Mouse (Mus musculus) midbrain, postnatal 0 days (tissue): ENCODE results near the gene Erich6b. TPM values are rescaled to one million over a fixed set of nuclear protein-coding genes. Genes with fewer than 3 reads are reported as not detected.

Experiments used
- ATAC-seq: fragments of 200-750 bp; cut with Nextera tagmentation; 2 replicates; pipeline ENCODE4 v1.8.0; 2017; ENCODE audit warnings: moderate number of reproducible peaks, mild to moderate bottlenecking, moderate TSS enrichment, moderate library complexity; ENCODE audit not compliant: low FRiP score
- DNase-seq: peaks from one replicate; pipeline ENCODE4 v3.0.0-alpha.2; 2015; ENCODE audit warnings: low spot score
- H3K27ac ChIP-seq: fragments of 300-500 bp; sonication (generic); 2 replicates; pipeline ENCODE4 v1.5.1; 2014; ENCODE audit warnings: low read depth, mild to moderate bottlenecking, low read length, mixed read lengths
- H3K27me3 ChIP-seq: fragments of 300-500 bp; sonication (generic); 2 replicates; pipeline ENCODE4 v1.6.1; 2014; ENCODE audit warnings: low read length, control low read depth, mixed read lengths; ENCODE audit not compliant: insufficient read depth
- H3K36me3 ChIP-seq: fragments of 300-500 bp; sonication (generic); 2 replicates; pipeline ENCODE4 v1.6.1; 2014; ENCODE audit warnings: low read length, control low read depth, mixed read lengths; ENCODE audit not compliant: insufficient read depth
- H3K4me1 ChIP-seq: fragments of 300-500 bp; sonication (generic); 2 replicates; pipeline ENCODE4 v1.6.1; 2014; ENCODE audit warnings: mild to moderate bottlenecking, control low read depth, antibody characterized with exemption, low read length, mixed read lengths; ENCODE audit not compliant: insufficient read depth
- H3K4me2 ChIP-seq: fragments of 300-500 bp; sonication (generic); 2 replicates; pipeline ENCODE4 v1.6.1; 2014; ENCODE audit warnings: low read depth, mild to moderate bottlenecking, low read length, mixed read lengths; ENCODE audit not compliant: poor library complexity, severe bottlenecking
- H3K4me3 ChIP-seq: fragments of 300-500 bp; sonication (generic); 2 replicates; pipeline ENCODE4 v1.5.1; 2014; ENCODE audit warnings: low read depth, mild to moderate bottlenecking, low read length, moderate library complexity
- H3K9ac ChIP-seq: fragments of 300-500 bp; sonication (generic); replicated peaks from 2 replicates; pipeline ENCODE4 v1.6.1; 2014; ENCODE audit warnings: mild to moderate bottlenecking, low read length, moderate library complexity, mixed read lengths; ENCODE audit not compliant: poor library complexity, severe bottlenecking
- H3K9me3 ChIP-seq: fragments of 300-500 bp; sonication (generic); 2 replicates; pipeline ENCODE4 v1.6.1; 2016; ENCODE audit warnings: low read length, control low read depth
- CTCF ChIP-seq: IDR thresholded peaks from 2 replicates; pipeline ENCODE4 v1.5.1; 2016; ENCODE audit warnings: antibody characterized with exemption, mild to moderate bottlenecking
- WGBS: fragments of 180-500 bp; shearing (Covaris S2); extraction: QIAGEN DNeasy Blood & Tissue Kit; methylation state at CpG from one replicate; pipeline ENCODE4 v1.1.7; 2014; 5-methylcytosine and 5-hydroxymethylcytosine counted together
- polyA plus RNA-seq: library from polyadenylated mRNA; unstranded; fragments of >200 nt; fragmentation: Nextera tagmentation; extraction: Ambion mirVana; gene quantifications from 2 replicates; pipeline ENCODE4 v1.2.1, GENCODE M21; 2015
- total RNA-seq: library from RNA; depleted of rRNA; stranded (reverse); fragments of >200 nt; gene quantifications from 2 replicates; pipeline ENCODE4 v1.2.3, GENCODE M21; 2014; rRNA removed

Gene Erich6b
- not detected in 2 replicates for total RNA-seq
- not detected in 2 replicates for polyA plus RNA-seq

DNA sequence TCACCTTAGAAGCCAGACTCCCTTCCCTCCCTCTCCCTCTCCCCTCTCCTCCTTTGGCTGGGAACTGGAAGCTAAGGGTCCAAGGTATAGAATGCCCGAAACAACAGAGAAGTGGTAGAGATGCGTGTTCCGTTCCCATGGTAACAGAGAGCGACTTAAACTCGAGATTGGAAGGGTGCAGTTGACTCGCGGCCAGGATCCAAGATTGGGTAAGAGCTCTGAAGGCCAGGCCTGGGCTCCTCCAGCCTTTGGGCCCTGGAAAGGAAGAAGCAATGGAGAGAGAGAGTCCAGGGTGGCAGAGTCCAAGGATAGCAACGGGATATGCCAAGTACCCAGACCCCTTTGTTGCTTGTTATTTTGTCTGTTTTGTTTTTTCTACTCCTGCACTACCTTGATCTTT is at the start of gene Erich6b:
Gene Erich6b, plus strand, starts transcription at position 180 of the 400 bp plus-strand sequence.
- Histone ChIP-seq H3K27me3 (no peaks in the 10 kb centered on the region), H3K4me2 (no peak within 1 kb of the TSS), H3K4me1 (peaks cover 5% of the 10 kb centered on the region), H3K4me3 (no peak within 1 kb of the TSS), H3K9ac (no peak within 1 kb of the TSS), H3K9me3 (no peaks in the 10 kb centered on the region), H3K27ac (no peak within 1 kb of the TSS), H3K36me3 (no peaks in the 10 kb centered on the region)
- TF ChIP-seq CTCF, result no peak
- DNase-seq, result no peak
- ATAC-seq, result no peak
- WGBS, result 52% methylated on average over 8 of the region's 8 CpGs

DNA sequence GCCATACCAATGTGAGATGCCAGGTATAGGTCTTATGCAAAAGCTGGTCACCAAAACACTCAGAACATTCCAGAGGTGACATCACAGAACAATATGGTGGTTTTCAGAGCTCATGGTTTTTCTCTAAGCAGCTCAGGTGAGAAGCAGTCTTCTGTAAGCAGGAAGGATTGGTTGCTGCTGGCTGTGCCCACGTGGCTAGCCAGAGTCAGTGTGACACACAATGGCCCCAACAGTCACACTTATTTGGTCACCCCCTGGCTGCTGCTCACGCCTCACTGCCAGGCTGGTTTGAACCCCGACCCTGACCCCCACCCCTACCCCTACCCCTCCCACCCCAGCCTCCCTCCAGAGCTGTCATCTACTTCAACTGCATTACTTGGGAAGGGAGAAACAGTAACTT is 49.1 kb upstream of the Erich6b start, which contains the start of gene Spert:
Gene Spert, minus strand, starts transcription at position 139 of the 400 bp plus-strand sequence.
- ATAC-seq (no peak), DNase-seq (no peak)
- 74% methylated on average over 3 of the region's 3 CpGs for WGBS
- H3K4me1 ChIP-seq, result no peaks in the 10 kb centered on the region
- no peak within 1 kb of the TSS for H3K4me2 ChIP-seq
- no peak within 1 kb of the TSS for H3K27ac ChIP-seq
- H3K4me3 ChIP-seq, result no peak within 1 kb of the TSS
- H3K36me3 ChIP-seq, result no peaks in the 10 kb centered on the region
- no peak for TF ChIP-seq CTCF
- H3K27me3 ChIP-seq, result no peaks in the 10 kb centered on the region
- no peaks in the 10 kb centered on the region for H3K9me3 ChIP-seq
- H3K9ac ChIP-seq, result no peak within 1 kb of the TSS

DNA sequence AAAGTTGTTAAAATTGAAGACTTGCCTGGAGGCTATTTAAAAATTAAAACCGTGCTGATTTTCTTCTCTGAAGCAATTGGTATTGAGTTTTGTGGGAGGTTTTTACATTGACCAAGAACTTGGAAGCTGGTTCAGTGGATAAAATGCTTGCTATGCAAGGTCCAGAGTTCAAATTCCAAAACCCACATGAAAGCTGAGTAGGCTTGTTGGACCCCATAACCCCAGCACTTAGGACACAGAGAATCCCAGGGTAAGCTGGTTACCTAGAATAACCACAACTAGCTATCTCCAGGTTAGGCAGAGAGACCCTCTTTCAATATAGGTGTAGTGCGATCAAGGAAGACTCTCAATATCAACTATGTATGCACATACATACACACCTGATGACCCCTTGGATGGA is 32.9 kb upstream of the Erich6b start:
- H3K4me2 ChIP-seq, result no peak overlapping the region
- no peaks in the 10 kb centered on the region for H3K4me1 ChIP-seq
- no peak overlapping the region for H3K4me3 ChIP-seq
- no peak for TF ChIP-seq CTCF
- no peaks in the 10 kb centered on the region for H3K9me3 ChIP-seq
- 94% methylated on average over 2 of the region's 2 CpGs for WGBS
- no peaks in the 10 kb centered on the region for H3K36me3 ChIP-seq
- no peak overlapping the region for H3K27ac ChIP-seq
- ATAC-seq (no peak), DNase-seq (no peak)
- H3K27me3 ChIP-seq, result no peaks in the 10 kb centered on the region
- H3K9ac ChIP-seq, result no peak overlapping the region

DNA sequence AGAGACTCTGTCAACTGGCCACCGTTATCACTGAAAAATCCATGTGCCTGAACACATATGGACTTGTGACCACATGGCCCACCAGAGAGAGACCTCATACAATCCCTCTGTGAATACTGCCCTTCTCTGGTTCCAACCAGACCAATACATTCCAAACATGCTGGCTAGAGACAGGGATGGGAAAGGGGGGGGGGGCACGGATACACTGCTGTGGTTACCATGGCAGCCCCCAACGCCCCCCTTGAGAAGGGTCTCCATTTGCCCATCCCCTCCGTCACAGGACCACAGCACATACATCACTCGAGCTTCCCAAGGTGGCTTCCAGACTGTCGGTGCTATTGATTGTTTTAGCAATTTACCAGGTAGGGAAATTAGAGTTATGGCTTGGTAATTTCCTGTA is 25.7 kb upstream of the Erich6b start:
- no peaks in the 10 kb centered on the region for H3K9me3 ChIP-seq
- TF ChIP-seq CTCF, result no peak
- DNase-seq (no peak), ATAC-seq (no peak)
- WGBS, result 76% methylated on average over 6 of the region's 6 CpGs
- no peaks in the 10 kb centered on the region for H3K27me3 ChIP-seq
- no peaks in the 10 kb centered on the region for H3K4me1 ChIP-seq
- no peak overlapping the region for H3K9ac ChIP-seq
- no peak overlapping the region for H3K4me2 ChIP-seq
- no peak overlapping the region for H3K4me3 ChIP-seq
- no peak overlapping the region for H3K27ac ChIP-seq
- H3K36me3 ChIP-seq, result no peaks in the 10 kb centered on the region

DNA sequence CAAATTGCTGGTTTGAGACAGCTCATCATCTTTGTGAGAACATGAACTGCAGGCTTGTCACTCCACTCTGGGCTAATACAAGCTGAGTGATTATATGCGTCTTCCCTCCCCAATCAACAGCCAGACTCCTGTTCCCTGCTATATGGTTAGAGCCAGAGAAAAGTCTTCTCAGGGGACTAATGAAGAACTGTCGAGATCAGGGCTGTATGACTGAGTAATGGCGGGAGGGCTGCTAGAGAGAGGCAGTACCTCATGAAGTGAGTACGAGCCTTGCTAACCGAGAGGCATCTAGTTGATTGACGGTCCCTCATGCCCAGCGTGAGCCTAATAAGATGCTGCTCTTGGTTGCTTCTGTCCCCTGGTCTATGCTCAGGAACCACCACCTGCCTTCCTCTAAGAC is 19.1 kb upstream of the Erich6b start:
- no peak overlapping the region for H3K4me3 ChIP-seq
- DNase-seq (no peak), ATAC-seq (no peak)
- H3K27me3 ChIP-seq, result no peaks in the 10 kb centered on the region
- TF ChIP-seq CTCF, result no peak
- H3K9ac ChIP-seq, result no peak overlapping the region
- no peak overlapping the region for H3K4me2 ChIP-seq
- 55% methylated on average over 7 of the region's 7 CpGs for WGBS
- H3K27ac ChIP-seq, result no peak overlapping the region
- H3K36me3 ChIP-seq, result no peaks in the 10 kb centered on the region
- H3K9me3 ChIP-seq, result no peaks in the 10 kb centered on the region
- H3K4me1 ChIP-seq, result no peaks in the 10 kb centered on the region

DNA sequence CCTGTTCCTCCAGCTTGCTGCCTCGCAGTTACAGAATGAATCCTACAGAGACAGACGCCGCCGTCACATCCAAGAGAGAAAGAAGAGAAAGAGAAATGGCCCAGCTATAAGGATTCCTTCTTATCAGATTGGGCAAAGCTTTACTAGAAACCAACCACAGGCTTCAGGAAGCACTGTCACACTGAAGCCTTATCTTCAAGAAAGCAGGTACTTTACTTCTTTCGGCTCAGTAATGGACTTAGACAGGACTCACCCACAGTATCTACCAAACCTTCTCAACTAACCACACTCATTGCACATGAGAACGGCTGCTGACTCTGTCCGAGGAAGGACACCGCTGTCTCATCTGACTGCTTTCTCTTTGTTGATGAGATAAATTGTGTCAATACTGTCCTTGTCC is 13.2 kb upstream of the Erich6b start:
- DNase-seq, result no peak
- H3K4me1 ChIP-seq, result no peaks in the 10 kb centered on the region
- H3K4me2 ChIP-seq, result no peak overlapping the region
- no peaks in the 10 kb centered on the region for H3K27me3 ChIP-seq
- H3K27ac ChIP-seq, result no peak overlapping the region
- no peak overlapping the region for H3K4me3 ChIP-seq
- ATAC-seq, result no peak
- H3K36me3 ChIP-seq, result no peaks in the 10 kb centered on the region
- H3K9me3 ChIP-seq, result no peaks in the 10 kb centered on the region
- no peak for TF ChIP-seq CTCF
- 93% methylated on average over 8 of the region's 8 CpGs for WGBS
- H3K9ac ChIP-seq, result no peak overlapping the region
